Mouse (Mus musculus) midbrain, postnatal 0 days (tissue): ENCODE results near the gene Rab7. TPM values are rescaled to one million over a fixed set of nuclear protein-coding genes. Genes with fewer than 3 reads are reported as not detected.

Experiments
- ATAC-seq: fragments of 200-750 bp; cut with Nextera tagmentation; 2 replicates; pipeline ENCODE4 v1.8.0; 2017; ENCODE audit warnings: moderate number of reproducible peaks, mild to moderate bottlenecking, moderate TSS enrichment, moderate library complexity; ENCODE audit not compliant: low FRiP score
- DNase-seq: peaks from one replicate; pipeline ENCODE4 v3.0.0-alpha.2; 2015; ENCODE audit warnings: low spot score
- H3K27ac ChIP-seq: fragments of 300-500 bp; sonication (generic); 2 replicates; pipeline ENCODE4 v1.5.1; 2014; ENCODE audit warnings: low read depth, mild to moderate bottlenecking, low read length, mixed read lengths
- H3K27me3 ChIP-seq: fragments of 300-500 bp; sonication (generic); 2 replicates; pipeline ENCODE4 v1.6.1; 2014; ENCODE audit warnings: low read length, control low read depth, mixed read lengths; ENCODE audit not compliant: insufficient read depth
- H3K36me3 ChIP-seq: fragments of 300-500 bp; sonication (generic); 2 replicates; pipeline ENCODE4 v1.6.1; 2014; ENCODE audit warnings: low read length, control low read depth, mixed read lengths; ENCODE audit not compliant: insufficient read depth
- H3K4me1 ChIP-seq: fragments of 300-500 bp; sonication (generic); 2 replicates; pipeline ENCODE4 v1.6.1; 2014; ENCODE audit warnings: mild to moderate bottlenecking, control low read depth, antibody characterized with exemption, low read length, mixed read lengths; ENCODE audit not compliant: insufficient read depth
- H3K4me2 ChIP-seq: fragments of 300-500 bp; sonication (generic); 2 replicates; pipeline ENCODE4 v1.6.1; 2014; ENCODE audit warnings: low read depth, mild to moderate bottlenecking, low read length, mixed read lengths; ENCODE audit not compliant: poor library complexity, severe bottlenecking
- H3K4me3 ChIP-seq: fragments of 300-500 bp; sonication (generic); 2 replicates; pipeline ENCODE4 v1.5.1; 2014; ENCODE audit warnings: low read depth, mild to moderate bottlenecking, low read length, moderate library complexity
- H3K9ac ChIP-seq: fragments of 300-500 bp; sonication (generic); replicated peaks from 2 replicates; pipeline ENCODE4 v1.6.1; 2014; ENCODE audit warnings: mild to moderate bottlenecking, low read length, moderate library complexity, mixed read lengths; ENCODE audit not compliant: poor library complexity, severe bottlenecking
- H3K9me3 ChIP-seq: fragments of 300-500 bp; sonication (generic); 2 replicates; pipeline ENCODE4 v1.6.1; 2016; ENCODE audit warnings: low read length, control low read depth
- CTCF ChIP-seq: IDR thresholded peaks from 2 replicates; pipeline ENCODE4 v1.5.1; 2016; ENCODE audit warnings: antibody characterized with exemption, mild to moderate bottlenecking
- WGBS: fragments of 180-500 bp; shearing (Covaris S2); extraction: QIAGEN DNeasy Blood & Tissue Kit; methylation state at CpG from one replicate; pipeline ENCODE4 v1.1.7; 2014; 5-methylcytosine and 5-hydroxymethylcytosine counted together
- polyA plus RNA-seq: library from polyadenylated mRNA; unstranded; fragments of >200 nt; fragmentation: Nextera tagmentation; extraction: Ambion mirVana; gene quantifications from 2 replicates; pipeline ENCODE4 v1.2.1, GENCODE M21; 2015
- total RNA-seq: library from RNA; depleted of rRNA; stranded (reverse); fragments of >200 nt; gene quantifications from 2 replicates; pipeline ENCODE4 v1.2.3, GENCODE M21; 2014

Rab7 gene
- total and polyA plus RNA-seq, 2 experiments from 2014 or later, result 87.5 to 356 TPM

- no peak overlapping the region for H3K27ac ChIP-seq
- no peaks in the 10 kb centered on the region for H3K36me3 ChIP-seq
- WGBS, result 68% methylated on average over 1 of the region's 1 CpGs
- H3K4me1 ChIP-seq, result 0 out of 2 replicates have a peak, but pooled peaks cover 2% of the 10 kb centered on the region
- no peaks in the 10 kb centered on the region for H3K9me3 ChIP-seq
- no peak for DNase-seq
- no peak overlapping the region for H3K4me3 ChIP-seq
- TF ChIP-seq CTCF, result no peak
- no peak for ATAC-seq
- H3K27me3 ChIP-seq, result peaks cover 12% of the 10 kb centered on the region; the same call in 1 of the 2 replicates
- H3K4me2 ChIP-seq, result peak overlapping the region; percentile 66; the same call in 1 of the 2 replicates
- H3K9ac ChIP-seq, result no peak overlapping the region
Observed at GRCm38 (mm10) chr6:88075960-88076517, 31.0 kb upstream of the Rab7 start.

DNA sequence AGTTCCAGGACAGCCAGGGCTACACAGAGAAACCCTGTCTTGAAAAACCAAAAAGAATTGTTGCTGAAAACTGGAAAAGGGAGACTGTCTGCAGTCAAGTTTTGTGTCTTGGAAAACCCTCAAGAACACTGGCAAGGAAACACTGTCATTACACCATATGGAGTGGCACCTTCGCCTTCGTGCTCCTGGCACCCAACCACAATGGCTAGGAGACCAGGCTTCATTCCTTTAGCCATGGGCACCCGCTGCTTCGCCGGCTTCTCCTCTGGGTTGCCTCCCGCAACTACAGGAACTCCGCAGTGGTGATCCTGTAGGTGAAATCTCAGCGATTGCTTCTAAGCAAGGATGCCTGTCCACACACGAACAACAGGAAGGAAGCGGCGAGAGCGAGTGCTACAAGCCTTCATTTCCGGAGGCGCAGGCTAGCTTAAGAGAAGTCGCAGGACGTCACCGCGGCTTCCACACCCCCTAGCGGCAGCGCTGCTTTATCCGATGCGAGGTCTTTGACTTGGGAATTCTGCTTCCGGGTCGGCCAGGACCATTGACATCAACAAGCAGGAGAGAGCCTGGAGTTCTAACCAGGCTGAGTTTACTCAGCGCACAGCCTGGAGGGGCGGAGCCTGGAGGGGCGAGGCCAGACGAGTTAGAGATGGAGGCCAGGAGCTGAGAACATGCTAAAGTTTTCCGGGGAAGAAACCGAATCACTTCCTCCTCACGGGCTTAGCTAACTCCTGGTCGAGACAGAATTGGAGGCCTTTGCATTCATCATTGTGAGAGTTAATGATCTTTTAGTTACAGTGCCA lies 29.9 kb upstream of the Rab7 start:
- Histone ChIP-seq H3K27me3 (peaks cover 6% of the 10 kb centered on the region; the same call in 1 of the 2 replicates), H3K27ac (peak overlapping the region; percentile 93), H3K4me1 (0 out of 2 replicates have a peak, but pooled peaks cover 2% of the 10 kb centered on the region), H3K36me3 (no peaks in the 10 kb centered on the region), H3K4me3 (peak overlapping the region; percentile 42), H3K4me2 (peak overlapping the region; percentile 66), H3K9me3 (no peaks in the 10 kb centered on the region), H3K9ac (peak overlapping the region; percentile 81)
- WGBS, result 4% methylated on average over 32 of the region's 32 CpGs
- peak; percentile 98 for DNase-seq
- TF ChIP-seq CTCF, result peak; percentile 95
- peak; percentile 95 for ATAC-seq

- H3K4me1 ChIP-seq, result 0 out of 2 replicates have a peak, but pooled peaks cover 2% of the 10 kb centered on the region
- no peaks in the 10 kb centered on the region for H3K27me3 ChIP-seq
- WGBS, result 70% methylated on average over 5 of the region's 5 CpGs
- H3K27ac ChIP-seq, result no peak overlapping the region
- no peak overlapping the region for H3K4me3 ChIP-seq
- DNase-seq (no peak), ATAC-seq (no peak)
- no peak for TF ChIP-seq CTCF
- H3K36me3 ChIP-seq, result no peaks in the 10 kb centered on the region
- no peak overlapping the region for H3K9ac ChIP-seq
- H3K9me3 ChIP-seq, result no peaks in the 10 kb centered on the region
- H3K4me2 ChIP-seq, result no peak overlapping the region
Observed at GRCm38 (mm10) chr6:88071216-88071615, 26.1 kb upstream of the Rab7 start.

- ATAC-seq (no peak), DNase-seq (no peak)
- Histone ChIP-seq H3K27ac (no peak overlapping the region), H3K9ac (no peak overlapping the region), H3K36me3 (no peaks in the 10 kb centered on the region), H3K4me2 (no peak overlapping the region), H3K9me3 (no peaks in the 10 kb centered on the region), H3K27me3 (no peaks in the 10 kb centered on the region), H3K4me3 (no peak overlapping the region), H3K4me1 (0 out of 2 replicates have a peak, but pooled peaks cover under 1% of the 10 kb centered on the region)
- 77% methylated on average over 6 of the region's 6 CpGs for WGBS
- TF ChIP-seq CTCF, result no peak
Observed at GRCm38 (mm10) chr6:88070468-88070867, 25.4 kb upstream of the Rab7 start.

DNA sequence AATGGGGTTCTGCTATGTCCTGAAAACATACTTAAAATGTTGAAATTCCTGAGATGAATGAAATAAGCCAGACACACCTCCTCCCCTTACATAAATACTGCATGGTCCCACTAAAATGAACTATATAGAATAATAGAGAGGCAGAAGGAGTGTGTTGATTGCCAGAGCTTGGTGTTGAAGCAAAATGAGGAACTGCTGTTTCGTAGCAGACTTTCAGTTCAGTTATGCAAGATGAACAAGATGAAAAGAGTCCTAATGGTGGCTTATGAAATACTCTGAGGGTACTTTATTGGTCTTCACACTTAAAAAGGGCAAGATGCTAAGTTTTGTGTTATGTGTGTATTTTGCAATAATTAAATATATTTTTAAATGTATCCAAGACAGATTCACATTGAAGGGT lies 23.7 kb upstream of the Rab7 start:
- no peak for DNase-seq
- no peak for TF ChIP-seq CTCF
- Histone ChIP-seq H3K4me2 (no peak overlapping the region), H3K27ac (no peak overlapping the region), H3K4me1 (no peaks in the 10 kb centered on the region), H3K9me3 (no peaks in the 10 kb centered on the region), H3K9ac (no peak overlapping the region), H3K4me3 (no peak overlapping the region), H3K27me3 (no peaks in the 10 kb centered on the region), H3K36me3 (no peaks in the 10 kb centered on the region)
- WGBS, result 83% methylated on average over 1 of the region's 1 CpGs
- ATAC-seq, result no peak

GRCm38 (mm10) chr6:88067722-88068121 lies 22.7 kb upstream of the Rab7 start:
- Histone ChIP-seq H3K9me3 (no peaks in the 10 kb centered on the region), H3K4me1 (no peaks in the 10 kb centered on the region), H3K36me3 (no peaks in the 10 kb centered on the region), H3K4me3 (no peak overlapping the region), H3K4me2 (no peak overlapping the region), H3K27me3 (no peaks in the 10 kb centered on the region), H3K27ac (no peak overlapping the region), H3K9ac (no peak overlapping the region)
- DNase-seq, result no peak
- no peak for TF ChIP-seq CTCF
- 79% methylated on average over 3 of the region's 3 CpGs for WGBS
- ATAC-seq, result no peak
